Mouse (Mus musculus) E14TG2a.4 (cell line): ENCODE results near the gene Pex11g.

Experiments used
- CTCF ChIP-seq: conservative IDR thresholded peaks from 2 replicates; pipeline ENCODE4 v1.5.1; 2014; ENCODE audit warnings: low read length
- NANOG ChIP-seq: IDR thresholded peaks from 2 replicates; pipeline ENCODE4 v1.6.1; 2014; ENCODE audit warnings: borderline replicate concordance, low read length, mixed read lengths
- POU5F1 ChIP-seq: IDR thresholded peaks from 2 replicates; pipeline ENCODE4 v1.6.1; 2014; ENCODE audit warnings: low read length, borderline replicate concordance

GRCm38 (mm10) chr8:3407417-3407816, 60.1 kb downstream of the Pex11g start:
- TF ChIP-seq CTCF (no peak), NANOG (no peak), POU5F1 (no peak)
